Mouse (Mus musculus) large intestine, adult 2 months (tissue): ENCODE measurements around the gene Mpp2. TPM values are rescaled to one million over a fixed set of nuclear protein-coding genes. Genes with fewer than 3 reads are reported as not detected.

Experiments
- DNase-seq: peaks from one replicate; pipeline ENCODE4 v3.0.0-alpha.2; 2012; ENCODE audit warnings: low read depth, low spot score
- WGBS: fragments of 180-500 bp; shearing (Covaris S2); methylation state at CpG from one replicate; pipeline ENCODE4 v1.1.7; 2018; 5-methylcytosine and 5-hydroxymethylcytosine counted together
- polyA plus RNA-seq: library from polyadenylated mRNA; depleted of rRNA; stranded (reverse); fragments of >200 nt; gene quantifications from 2 replicates; pipeline ENCODE4 v1.2.3, GENCODE M21; 2012

The Mpp2 gene
- polyA plus RNA-seq, 1 experiment, result 1.8 TPM

DNA sequence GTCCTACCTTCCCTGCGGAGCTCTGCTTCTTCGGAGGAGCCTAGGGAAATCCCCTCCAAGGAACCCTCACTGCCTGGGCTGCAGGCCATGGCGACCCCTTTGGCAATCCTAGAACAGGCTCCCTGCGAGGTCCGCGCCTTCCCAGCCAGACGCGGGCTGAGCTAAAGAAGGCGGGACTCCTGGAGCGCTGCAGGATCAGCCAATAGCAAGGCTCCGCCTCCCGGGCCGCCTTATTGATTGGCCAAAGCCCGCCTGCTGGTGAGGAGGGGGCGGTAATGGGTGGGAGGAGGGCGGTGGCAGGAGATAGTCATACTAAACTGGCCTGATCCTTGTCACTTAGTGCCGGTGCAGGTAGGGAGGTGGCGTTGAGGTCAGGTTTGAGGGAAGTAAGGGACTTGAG lies 6.0 kb downstream of the Mpp2 start:
- no peak for DNase-seq

DNA sequence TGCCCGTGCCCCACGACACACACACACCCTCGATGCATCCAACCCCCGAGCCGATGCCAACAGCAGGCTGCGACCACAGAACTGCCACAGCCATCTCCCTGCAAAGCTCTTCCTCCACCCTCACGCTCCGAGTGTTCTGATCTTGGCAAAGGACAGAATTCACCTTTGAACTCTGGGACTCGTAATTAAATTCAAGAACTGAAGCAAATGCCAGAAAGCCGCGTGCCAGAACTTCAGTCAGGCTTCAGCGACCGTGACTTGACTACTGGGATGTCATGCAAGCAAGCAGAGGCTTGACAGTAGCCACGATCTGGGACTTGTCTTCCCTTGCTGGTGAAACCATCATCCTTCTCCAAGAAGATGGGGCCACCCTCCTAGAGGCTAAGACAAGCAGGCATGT lies 14.6 kb downstream of the Mpp2 start:
- 31% methylated on average over 14 of the region's 14 CpGs for WGBS
- DNase-seq, result no peak

More for the DNA sequence above, 6.0 kb downstream of the Mpp2 start:
- 3% methylated on average over 18 of the region's 18 CpGs for WGBS

DNA sequence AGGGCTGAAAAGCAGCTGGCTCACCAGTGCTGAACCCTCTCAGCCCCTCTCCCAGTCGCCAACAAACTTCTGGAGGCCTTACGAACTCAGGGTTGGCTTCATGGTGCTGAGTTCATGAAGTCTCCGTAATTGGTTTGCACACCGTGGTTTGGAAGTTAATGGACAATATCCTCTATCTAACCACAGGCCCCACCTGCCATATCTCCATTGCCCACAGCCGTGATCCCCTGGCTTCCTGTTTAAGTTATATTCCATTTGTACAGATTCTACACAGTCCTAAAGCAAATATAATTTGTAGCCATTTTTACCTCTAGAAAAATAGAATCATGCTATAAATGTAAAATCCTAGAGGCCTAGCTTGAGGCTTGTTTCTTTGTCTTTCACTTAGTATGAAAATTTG lies 15.6 kb downstream of the Mpp2 start:
- 73% methylated on average over 5 of the region's 5 CpGs for WGBS
- DNase-seq, result no peak

DNA sequence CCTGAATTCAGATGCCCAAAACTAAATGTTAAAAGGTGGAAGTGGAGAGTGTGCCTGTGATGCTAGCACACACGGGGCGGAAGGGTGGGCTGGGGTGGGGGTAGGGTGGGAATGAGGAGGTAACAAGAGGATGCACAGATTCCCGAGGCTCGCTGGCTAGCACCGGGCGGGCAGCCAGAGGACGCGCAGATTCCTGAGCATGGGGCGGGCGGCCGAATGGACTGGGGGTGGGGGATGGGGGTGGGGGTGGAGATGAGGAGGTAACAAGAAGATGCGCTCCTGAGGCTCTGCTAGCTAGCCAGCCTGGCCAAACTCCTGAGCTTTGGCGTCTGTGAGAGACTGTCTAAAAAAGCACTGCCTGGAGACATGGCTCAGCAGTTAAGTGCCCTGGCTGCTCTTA lies 17.9 kb downstream of the Mpp2 start:
- WGBS, result 46% methylated on average over 13 of the region's 13 CpGs

DNA sequence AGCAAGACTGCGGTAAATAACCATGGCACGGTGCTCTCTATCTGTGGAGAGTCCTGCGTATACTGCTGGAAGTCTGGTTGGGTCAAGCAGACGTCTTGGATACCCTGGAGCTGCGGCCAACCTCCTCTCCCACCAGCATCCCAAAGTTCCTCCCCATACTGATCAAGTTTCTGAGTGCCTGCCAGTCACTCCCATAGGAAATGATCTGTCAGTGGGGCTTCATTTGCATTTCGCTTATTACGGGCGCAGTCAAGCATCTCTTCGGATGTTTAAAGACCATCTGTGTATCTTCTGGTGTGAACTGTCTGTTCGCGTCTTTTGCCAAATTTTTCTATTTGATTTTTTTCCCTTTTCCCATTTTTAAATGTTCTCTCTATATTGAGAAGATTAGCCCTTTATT lies 18.7 kb downstream of the Mpp2 start:
- WGBS, result 76% methylated on average over 11 of the region's 11 CpGs
- no peak for DNase-seq

More for the DNA sequence above, 17.9 kb downstream of the Mpp2 start:
- DNase-seq, result no peak

DNA sequence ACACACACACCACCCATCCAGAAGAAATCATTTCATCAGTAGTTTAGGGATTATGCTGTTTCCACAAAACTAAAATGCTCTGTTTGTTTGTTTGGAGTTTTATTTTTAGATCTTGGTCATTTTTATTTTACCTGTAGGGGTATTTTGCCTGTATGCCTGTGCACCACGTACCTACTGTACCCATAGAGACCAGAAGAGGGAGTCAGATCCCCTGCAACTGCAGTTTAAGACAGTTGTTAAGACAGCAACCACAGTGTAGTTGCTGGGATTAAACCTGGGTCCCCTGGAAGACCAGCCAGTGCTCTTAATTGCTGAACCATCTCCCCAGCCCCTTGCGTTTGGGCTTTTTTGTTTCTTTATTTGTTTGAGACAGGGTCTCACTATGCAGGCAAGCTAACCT lies 19.3 kb downstream of the Mpp2 start:
- no peak for DNase-seq
- WGBS, result 48% methylated on average over 2 of the region's 2 CpGs

DNA sequence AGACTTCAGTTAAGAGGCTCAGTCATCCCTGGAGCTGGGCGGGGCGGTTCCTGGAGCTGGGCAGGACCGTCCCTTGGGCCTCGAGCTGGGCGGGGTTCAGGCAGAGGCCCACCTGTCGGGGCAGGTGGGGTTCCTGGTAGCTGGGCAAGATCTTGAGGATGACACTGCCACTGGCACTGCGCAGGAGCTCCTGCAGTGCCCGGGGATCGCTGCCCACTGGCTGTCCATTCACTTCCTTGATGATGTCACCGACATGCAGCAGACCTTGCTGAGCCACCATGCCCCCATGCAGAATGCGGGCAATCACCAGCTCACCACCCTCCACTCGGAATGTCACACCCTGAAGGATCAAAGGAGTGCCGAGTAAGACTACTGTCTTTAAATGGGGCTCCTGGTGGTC lies 25.2 kb downstream of the Mpp2 start:
- no peak for DNase-seq
- WGBS, result 54% methylated on average over 13 of the region's 13 CpGs

DNA sequence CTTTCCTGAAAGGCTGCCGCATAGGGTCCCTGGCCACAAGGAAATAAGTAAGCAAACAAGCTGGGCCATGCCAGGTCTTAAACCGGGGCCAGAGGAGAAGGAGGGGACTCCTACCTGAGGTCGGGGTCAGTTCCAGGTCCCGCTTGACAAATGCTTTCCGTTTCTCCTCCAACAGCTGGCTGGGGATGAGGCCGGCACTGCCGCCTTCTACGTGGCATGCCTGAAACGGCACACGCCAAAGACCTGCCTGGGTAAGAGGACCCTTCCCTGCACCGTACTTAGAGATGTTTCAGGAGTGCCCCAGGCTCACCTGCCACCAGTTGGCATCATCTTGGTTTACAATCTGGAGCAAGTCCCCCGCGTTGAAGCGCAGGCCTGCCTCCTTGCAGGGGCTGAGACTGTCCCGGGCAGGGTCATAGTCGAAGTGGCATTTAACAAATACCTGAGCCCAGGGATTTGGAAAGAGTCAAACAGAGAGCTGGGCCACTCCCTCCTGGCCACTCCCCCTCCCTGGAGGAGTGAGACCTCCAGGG lies 26.3 kb downstream of the Mpp2 start:
- WGBS, result 55% methylated on average over 16 of the region's 16 CpGs
- no peak for DNase-seq

DNA sequence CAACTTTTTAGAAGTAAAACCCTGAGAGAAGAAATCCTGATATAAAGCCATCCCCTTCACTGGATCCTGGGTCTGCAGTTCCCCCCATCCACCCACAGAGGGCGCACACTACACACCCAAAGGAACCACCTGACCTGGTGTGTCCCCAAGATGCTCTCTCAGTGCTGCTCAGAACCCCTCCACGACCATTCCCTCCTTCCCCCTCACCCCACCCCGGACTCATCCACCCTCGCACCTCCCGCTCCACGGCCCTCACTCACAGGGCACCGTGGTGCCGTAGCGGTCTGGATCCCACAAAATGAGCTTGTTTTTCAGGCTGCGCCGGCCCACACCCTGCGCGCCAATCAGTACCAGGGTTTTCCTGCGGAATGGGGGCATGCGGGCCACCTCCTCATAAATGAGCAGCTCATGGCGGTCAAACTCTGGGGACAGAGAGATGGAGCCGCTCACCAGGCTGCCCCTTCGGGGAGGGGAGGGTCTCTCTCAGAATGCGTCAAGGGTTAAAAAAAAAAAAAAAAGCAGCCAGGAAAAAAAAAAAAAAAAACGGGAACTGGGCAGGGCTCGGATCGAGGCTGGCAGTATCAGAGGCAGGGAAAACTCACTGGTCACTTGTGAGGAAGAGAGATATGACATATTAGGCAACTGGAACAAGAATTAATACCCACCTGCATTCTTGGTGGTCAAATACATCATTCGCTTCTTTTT lies 26.9 kb downstream of the Mpp2 start:
- peak; percentile 42 for DNase-seq
- WGBS, result 8% methylated on average over 23 of the region's 23 CpGs

DNA sequence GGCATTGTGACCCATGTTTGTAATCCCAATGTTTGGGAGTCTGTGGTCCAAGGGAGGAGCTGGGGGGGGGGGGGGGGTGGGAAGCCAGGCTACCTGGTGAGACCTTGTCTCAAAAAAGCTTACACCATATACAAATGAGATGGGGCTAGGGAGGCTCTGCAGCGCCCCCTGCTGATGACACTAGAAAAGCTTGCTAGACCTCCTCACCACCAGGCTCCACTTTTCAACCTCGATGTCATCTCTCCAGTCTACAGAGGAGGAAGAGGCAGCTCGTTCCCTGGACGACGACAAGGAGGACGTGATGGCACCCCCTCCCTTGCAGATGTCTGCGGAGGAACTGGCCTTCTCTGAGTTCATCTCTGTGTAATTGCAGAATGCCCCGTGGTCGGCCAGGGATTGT lies 34.5 kb downstream of the Mpp2 start:
- 25% methylated on average over 9 of the region's 9 CpGs for WGBS
- no peak for DNase-seq

DNA sequence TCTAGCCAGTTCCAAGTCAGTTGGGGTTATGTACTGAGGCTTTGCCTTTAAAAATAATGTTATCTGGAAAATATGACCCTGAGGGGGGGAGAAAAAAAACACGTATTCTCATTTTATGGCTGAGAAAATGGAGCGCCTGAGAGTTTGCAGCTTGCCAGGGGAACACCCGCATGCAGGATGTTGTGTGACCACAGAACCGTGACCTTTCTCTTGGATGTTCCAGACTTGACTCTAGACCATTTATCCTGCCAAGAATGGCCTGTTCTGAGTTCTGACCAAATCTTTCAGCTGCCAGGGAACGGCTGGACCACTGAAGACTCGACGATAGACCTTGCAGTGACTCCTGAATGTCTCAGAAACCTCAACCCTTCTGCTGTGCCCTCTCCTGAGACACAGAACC lies 35.1 kb downstream of the Mpp2 start:
- WGBS, result 48% methylated on average over 7 of the region's 7 CpGs

DNA sequence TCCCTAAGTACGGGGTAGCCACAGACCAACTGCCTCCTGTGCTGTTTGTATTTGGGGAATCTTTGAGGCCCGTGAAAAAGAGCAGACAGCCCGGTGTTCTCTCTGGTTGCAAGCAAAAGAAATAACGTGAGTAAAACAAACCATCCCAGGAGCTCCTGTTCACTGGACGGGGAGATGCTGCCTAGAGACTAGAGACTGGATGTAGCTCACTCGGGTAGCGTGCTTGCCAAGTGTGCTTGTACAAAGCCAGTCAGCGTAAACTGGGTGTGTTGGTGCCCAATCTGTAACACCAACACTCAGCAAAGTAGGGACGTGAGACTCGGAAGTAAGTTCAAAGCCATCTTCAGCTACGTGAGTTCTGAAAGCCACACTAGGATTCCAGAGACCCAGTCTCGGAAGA lies 35.6 kb downstream of the Mpp2 start:
- 73% methylated on average over 12 of the region's 12 CpGs for WGBS
- no peak for DNase-seq

More for the DNA sequence above, 35.1 kb downstream of the Mpp2 start:
- no peak for DNase-seq

DNA sequence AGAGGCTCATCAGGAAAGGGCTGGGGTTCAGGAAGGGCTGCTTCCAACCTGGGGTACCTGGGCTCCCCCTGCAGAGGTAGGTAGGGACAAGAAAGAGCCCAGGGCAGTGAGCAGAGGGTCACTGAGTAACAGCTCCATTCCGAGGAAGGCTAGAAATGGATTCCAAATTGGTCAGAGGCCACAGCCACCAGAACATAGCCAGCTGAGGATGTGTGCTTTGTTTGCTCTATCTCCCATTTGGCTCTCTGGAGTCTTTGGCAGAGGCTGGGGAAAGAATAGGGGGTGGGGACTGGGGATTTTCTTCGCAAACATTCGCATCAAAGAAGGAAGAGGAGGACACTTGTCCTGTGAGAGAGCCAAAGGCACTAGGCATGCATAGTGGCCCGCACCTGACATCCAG lies 36.4 kb downstream of the Mpp2 start:
- DNase-seq, result no peak
- WGBS, result 38% methylated on average over 4 of the region's 4 CpGs

DNA sequence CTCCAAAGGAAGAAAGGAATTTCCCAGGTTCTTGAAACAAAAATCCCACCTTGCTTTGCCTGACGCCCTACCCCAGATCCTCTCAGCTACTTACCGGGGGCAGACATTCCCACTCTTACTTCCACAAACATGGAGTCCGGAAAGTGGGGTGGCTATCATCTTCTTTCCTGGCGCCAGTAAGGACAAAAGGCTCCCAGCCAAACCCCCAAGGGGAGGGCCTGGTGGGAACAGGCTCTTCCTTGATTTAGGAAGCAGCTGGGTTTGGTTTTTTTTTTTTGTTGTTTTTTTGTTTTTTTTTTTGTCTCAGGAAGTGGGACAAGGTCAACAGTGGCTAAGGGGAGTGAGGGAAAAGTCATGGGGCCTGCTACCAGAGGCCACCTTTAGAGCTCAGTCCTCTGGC lies 36.8 kb downstream of the Mpp2 start:
- DNase-seq, result no peak
- WGBS, result 69% methylated on average over 4 of the region's 4 CpGs

DNA sequence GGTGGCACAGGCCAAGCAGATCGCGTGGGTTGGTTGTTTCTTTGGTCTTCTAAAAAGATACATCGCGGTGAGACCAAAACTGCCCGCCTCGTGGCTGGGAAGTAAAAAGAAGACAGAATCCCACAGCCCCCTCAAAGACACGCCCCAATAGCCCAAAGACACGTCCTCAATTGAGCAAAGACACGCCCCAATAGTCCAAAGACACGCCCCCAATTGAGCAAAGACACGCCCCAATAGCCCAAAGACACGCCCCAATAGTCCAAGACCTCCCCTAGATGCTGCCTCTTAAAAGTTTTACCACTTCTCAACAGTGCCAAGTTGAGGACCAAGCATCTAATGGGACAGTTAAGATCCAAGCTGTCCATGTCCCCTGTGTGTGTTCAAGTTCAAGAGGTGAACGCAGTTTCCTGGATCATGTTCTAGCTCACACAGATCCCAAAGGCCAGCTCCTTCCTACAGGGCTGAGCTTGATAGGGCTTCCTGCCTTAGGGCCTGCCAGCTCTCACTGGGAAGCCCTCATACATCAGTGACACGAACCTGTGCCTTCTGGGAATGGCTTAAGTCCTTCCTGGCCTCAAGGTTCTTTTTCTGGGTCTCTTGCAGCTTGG lies 38.3 kb downstream of the Mpp2 start:
- WGBS, result 59% methylated on average over 14 of the region's 14 CpGs
- DNase-seq, result no peak

DNA sequence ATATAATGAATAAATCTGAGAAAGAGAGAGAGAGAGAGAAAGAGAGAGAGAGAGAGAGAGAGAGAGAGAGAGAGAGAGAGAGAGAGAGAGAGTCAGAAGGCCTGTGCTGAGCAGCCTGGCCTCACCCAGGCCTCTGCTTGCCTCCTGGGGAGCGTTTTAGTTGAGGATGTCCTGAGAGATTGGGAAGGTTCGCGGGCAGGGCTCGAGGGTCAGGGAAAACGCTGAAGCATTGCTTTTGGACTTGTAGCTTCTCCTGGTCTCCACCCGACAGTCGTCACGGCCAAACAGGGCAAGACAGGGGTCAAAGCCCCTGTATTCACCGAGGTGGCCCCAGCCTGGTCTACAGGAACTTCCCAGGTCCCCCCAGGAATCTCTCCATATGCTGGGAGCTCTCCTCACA lies 41.7 kb downstream of the Mpp2 start:
- no peak for DNase-seq
- WGBS, result 79% methylated on average over 9 of the region's 9 CpGs

DNA sequence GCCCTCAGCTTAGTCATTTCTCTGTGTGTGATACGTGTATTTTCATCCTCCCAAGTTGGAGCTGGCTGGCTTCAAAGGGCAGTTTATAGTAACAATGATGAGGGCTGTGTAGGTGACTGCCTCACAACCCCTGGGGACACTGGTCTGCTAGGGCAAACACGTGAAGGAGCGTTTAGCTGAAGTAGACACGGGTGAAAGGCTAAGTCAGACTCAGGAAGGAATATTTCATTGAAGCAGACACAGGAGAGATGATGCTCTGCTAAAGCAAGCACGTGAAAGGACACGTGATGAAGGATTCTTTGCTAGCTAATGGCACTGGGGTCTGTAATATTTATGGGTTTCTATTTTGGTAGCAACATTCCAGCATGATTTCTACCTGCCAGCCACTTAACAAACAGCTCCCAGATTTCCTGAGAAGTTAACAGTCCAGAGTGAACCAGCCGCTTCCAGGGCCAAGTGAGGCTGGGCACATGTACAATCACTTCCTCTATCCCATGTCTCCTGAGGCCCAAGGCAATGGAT lies 43.6 kb downstream of the Mpp2 start:
- 62% methylated on average over 7 of the region's 7 CpGs for WGBS
- no peak for DNase-seq

DNA sequence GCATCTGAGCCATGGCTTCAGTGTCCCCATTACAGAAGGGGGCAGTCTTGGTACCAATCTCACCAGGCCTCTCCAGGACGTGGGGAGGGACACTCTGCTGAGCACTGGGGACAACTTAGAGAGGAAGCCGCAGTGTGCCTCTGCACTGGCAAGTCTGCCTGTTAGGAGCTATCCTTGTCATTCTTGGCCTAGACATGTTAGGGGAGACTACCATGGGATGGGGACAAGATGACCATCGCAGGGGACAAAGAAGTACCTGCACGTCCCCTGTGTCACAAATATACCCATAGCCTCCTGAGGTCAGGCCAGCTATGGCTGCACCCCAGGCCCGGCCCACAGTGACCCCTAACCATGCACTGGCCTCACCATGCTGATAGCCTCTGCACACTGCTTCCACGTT lies 44.9 kb downstream of the Mpp2 start:
- DNase-seq, result no peak
- 79% methylated on average over 6 of the region's 6 CpGs for WGBS

DNA sequence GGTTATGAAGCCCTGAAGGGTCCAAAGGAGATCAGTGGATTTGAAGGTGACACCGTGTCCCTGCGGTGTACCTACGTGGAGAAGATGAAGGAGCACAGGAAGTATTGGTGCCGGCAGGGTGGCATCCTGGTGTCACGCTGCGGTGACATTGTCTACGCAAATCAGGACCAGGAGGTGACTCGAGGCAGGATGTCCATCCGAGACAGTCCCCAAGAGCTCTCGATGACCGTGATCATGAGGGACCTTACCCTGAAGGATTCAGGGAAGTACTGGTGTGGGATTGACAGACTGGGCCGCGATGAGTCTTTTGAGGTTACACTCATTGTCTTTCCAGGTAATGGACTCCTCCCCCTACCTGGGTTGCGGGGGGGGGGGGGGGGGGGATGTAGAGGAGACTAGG lies 45.3 kb downstream of the Mpp2 start:
- 90% methylated on average over 14 of the region's 14 CpGs for WGBS
- no peak for DNase-seq

DNA sequence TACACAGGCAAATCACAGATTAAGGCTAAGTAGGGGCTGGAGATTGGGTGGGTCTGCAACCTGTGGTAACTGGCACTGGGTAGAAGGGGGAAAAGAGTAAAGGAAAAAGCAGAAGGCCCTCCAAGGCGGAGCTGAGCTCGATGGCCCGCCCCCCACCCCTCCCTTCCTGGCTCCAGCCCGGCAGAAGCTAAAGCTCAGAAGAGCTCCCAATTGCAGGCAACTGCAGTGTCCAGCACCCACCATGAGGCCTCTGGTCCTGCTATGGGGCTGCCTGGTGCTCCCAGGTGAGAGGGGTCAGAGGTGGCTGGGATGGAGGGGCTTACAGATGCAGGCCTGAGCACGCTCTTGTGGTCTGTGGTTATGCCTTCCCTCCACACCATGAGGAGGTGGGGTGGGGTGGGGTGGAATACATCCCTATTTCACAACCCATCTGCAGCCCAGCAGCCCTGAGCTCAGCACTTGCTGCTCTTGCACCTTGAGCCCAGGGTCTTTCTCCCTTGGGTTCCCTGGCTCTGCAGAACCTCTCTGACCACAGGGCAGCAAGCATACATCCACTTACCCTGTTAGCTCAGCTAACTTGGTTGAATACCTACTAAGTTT lies 46.9 kb downstream of the Mpp2 start, which contains the start of gene Cd300lg:
TSS of gene Cd300lg (plus strand) at position 160 of the 600 bp plus-strand sequence.
- no peak for DNase-seq
- 51% methylated on average over 5 of the region's 5 CpGs for WGBS

DNA sequence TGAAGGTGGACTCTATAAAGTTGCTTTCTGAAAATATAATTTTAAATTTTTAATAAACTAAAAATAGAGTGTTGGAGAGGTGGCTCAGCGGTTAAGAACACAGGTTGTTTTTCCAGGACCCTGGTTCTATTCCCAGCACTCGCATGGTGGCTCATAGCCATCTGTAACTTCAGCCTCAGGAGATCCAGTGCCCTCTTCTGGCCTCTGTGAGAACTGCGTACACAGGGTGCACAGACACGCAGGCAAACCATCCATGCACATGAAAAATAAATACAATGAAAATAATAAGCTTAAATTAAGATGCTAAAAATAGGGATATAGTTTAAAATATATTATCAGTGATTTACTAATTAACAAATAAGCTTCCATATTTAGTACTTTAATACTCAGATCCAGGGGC lies 47.7 kb downstream of the Mpp2 start:
- 73% methylated on average over 4 of the region's 4 CpGs for WGBS
- no peak for DNase-seq
